Mouse (Mus musculus) stomach, postnatal 0 days (tissue): ENCODE data around the gene Hes2. TPM values are rescaled to one million over a fixed set of nuclear protein-coding genes. Genes with fewer than 3 reads are reported as not detected.

ENCODE experiments used
- ATAC-seq: fragments of 200-750 bp; cut with Nextera tagmentation; 2 replicates; pipeline ENCODE4 v1.8.0; 2017; ENCODE audit not compliant: low FRiP score, low TSS enrichment
- DNase-seq: peaks from one replicate; pipeline ENCODE4 v3.0.0-alpha.2; 2016; ENCODE audit warnings: low spot score
- H3K27ac ChIP-seq: fragments of 300-500 bp; sonication (generic); replicated peaks from 2 replicates; pipeline ENCODE4 v1.5.1; 2014; ENCODE audit warnings: mild to moderate bottlenecking, control low read depth
- H3K27me3 ChIP-seq: fragments of 300-500 bp; sonication (generic); 2 replicates; pipeline ENCODE4 v1.6.1; 2014; ENCODE audit warnings: low read length; ENCODE audit not compliant: control insufficient read depth, insufficient read depth
- H3K36me3 ChIP-seq: fragments of 300-500 bp; sonication (generic); 2 replicates; pipeline ENCODE4 v1.6.1; 2014; ENCODE audit warnings: low read length, mixed read lengths; ENCODE audit not compliant: control insufficient read depth, insufficient read depth
- H3K4me1 ChIP-seq: fragments of 300-500 bp; sonication (generic); replicated peaks from 2 replicates; pipeline ENCODE4 v1.6.1; 2014; ENCODE audit warnings: antibody characterized with exemption; ENCODE audit not compliant: control insufficient read depth, insufficient read depth
- H3K4me2 ChIP-seq: fragments of 300-500 bp; sonication (generic); replicated peaks from 2 replicates; pipeline ENCODE4 v1.6.1; 2014; ENCODE audit warnings: low read depth, mild to moderate bottlenecking, control low read depth, moderate library complexity
- H3K4me3 ChIP-seq: fragments of 300-500 bp; sonication (generic); 2 replicates; pipeline ENCODE4 v1.5.1; 2014; ENCODE audit warnings: low read depth, low read length, control low read depth
- H3K9ac ChIP-seq: fragments of 300-500 bp; sonication (generic); 2 replicates; pipeline ENCODE4 v1.6.1; 2014; ENCODE audit warnings: mild to moderate bottlenecking, low read length, control low read depth, mixed read lengths
- H3K9me3 ChIP-seq: fragments of 300-500 bp; sonication (generic); 2 replicates; pipeline ENCODE4 v1.6.1; 2016; ENCODE audit warnings: low read length; ENCODE audit not compliant: control insufficient read depth
- CTCF ChIP-seq: IDR thresholded peaks from 2 replicates; pipeline ENCODE4 v1.5.1; 2016; ENCODE audit warnings: antibody characterized with exemption, low read depth, mild to moderate bottlenecking, moderate library complexity
- EP300 ChIP-seq: optimal IDR thresholded peaks from 2 replicates; pipeline ENCODE3; 2016; ENCODE audit warnings: antibody characterized with exemption
- WGBS: fragments of 180-500 bp; shearing (Covaris S2); extraction: QIAGEN DNeasy Blood & Tissue Kit; methylation state at CpG from one replicate; pipeline ENCODE4 v1.1.7; 2014; 5-methylcytosine and 5-hydroxymethylcytosine counted together
- polyA plus RNA-seq: library from polyadenylated mRNA; unstranded; fragments of >200 nt; fragmentation: Nextera tagmentation; extraction: Ambion mirVana; gene quantifications from 2 replicates; pipeline ENCODE4 v1.2.1, GENCODE M21; 2015

Gene Hes2
- polyA plus RNA-seq, 1 experiment from 2014 or later, result 0.87 TPM

GRCm38 (mm10) chr4:152151451-152151965 is 7.2 kb upstream of the Hes2 start:
- DNase-seq (no peak), ATAC-seq (no peak)
- Histone ChIP-seq H3K4me2 (peak overlapping the region; percentile 60), H3K4me1 (0 out of 2 replicates have a peak, but pooled peaks cover 2% of the 10 kb centered on the region), H3K27ac (no peak overlapping the region), H3K36me3 (no peaks in the 10 kb centered on the region), H3K27me3 (0 out of 2 replicates have a peak, but pooled peaks cover 2% of the 10 kb centered on the region), H3K9me3 (no peaks in the 10 kb centered on the region), H3K4me3 (peak overlapping the region; percentile 39), H3K9ac (peak overlapping the region; percentile 41; the same call in 1 of the 2 replicates)
- TF ChIP-seq EP300, result no peak
- TF ChIP-seq CTCF, result no peak
- 36% methylated on average over 7 of the region's 7 CpGs for WGBS

DNA sequence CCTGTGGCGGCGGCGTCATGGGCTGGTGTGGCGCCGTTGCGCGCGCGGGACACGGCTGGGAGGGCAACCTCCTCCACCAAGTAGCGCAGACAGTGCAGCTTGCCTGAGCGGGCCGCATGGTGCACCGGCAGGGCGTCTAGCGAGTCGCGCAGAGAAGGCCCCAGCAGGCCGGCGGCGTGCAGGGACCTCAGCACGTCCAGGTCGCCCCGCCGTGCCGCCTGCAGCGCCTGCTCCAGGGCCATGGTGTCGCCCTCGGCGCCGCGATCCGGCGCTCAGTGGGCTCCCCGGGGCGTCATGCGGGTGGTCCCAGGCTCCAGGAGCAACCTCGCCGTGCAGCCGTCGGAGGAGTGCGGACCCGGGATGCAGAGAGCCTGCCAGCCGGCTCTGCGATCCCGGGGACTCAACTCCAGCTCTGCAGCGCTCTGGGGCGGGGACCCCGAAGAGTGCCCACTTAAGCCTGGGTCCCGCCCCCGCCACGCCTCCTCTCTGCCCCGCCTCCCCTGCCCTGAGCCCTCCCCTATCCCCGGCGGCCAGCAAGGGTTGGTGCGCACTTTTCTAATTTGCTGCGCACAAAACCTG is 6.6 kb upstream of the Hes2 start, which contains the start of gene Espn:
Gene Espn (minus strand): TSS at position 406 of the 579 bp plus-strand sequence.
- Histone ChIP-seq H3K9ac (peak within 1 kb of the TSS; percentile 41), H3K36me3 (no peaks in the 10 kb centered on the region), H3K9me3 (no peaks in the 10 kb centered on the region), H3K4me2 (peak within 1 kb of the TSS; percentile 60), H3K4me1 (0 out of 2 replicates have a peak, but pooled peaks cover 2% of the 10 kb centered on the region), H3K4me3 (peak within 1 kb of the TSS; percentile 39), H3K27me3 (0 out of 2 replicates have a peak, but pooled peaks cover 2% of the 10 kb centered on the region), H3K27ac (no peak within 1 kb of the TSS)
- WGBS, result 2% methylated on average over 48 of the region's 57 CpGs
- ATAC-seq (peak; percentile 55), DNase-seq (peak; percentile 76)
- TF ChIP-seq EP300, result no peak
- no peak for TF ChIP-seq CTCF

DNA sequence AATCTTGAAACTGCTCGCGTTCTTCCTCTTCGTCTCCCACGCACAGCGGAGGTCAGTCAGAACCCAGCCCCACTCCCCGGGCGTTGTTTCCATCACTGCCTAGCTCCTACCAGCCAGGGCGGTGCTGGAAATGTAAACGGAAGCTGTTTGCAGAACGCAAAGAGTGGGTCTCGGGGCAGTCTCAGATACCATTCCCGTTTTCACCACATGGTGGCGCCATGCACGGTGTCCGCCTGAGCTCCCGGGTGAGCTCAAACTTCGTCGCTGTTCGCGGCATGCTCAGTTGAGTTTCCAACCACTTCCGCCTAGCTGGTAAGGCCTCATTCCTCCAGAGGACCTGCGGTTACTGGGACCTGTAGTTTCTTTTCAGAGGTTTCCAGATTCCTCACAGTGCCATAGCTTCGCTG is 4.9 kb upstream of the Hes2 start:
- peak overlapping the region; percentile 61; the same call in 1 of the 2 replicates for H3K27ac ChIP-seq
- no peaks in the 10 kb centered on the region for H3K9me3 ChIP-seq
- H3K4me2 ChIP-seq, result peak overlapping the region; percentile 45; the same call in 1 of the 2 replicates
- H3K4me3 ChIP-seq, result 0 out of 2 replicates have a peak overlapping the region, but pooled peaks have one; percentile 12
- ATAC-seq (peak; percentile 91), DNase-seq (peak; percentile 97)
- WGBS, result 2% methylated on average over 23 of the region's 23 CpGs
- no peaks in the 10 kb centered on the region for H3K36me3 ChIP-seq
- no peak for TF ChIP-seq EP300
- TF ChIP-seq CTCF, result peak; percentile 92
- 0 out of 2 replicates have a peak, but pooled peaks cover 2% of the 10 kb centered on the region for H3K27me3 ChIP-seq
- no peak overlapping the region for H3K9ac ChIP-seq
- H3K4me1 ChIP-seq, result 0 out of 2 replicates have a peak, but pooled peaks cover 8% of the 10 kb centered on the region

DNA sequence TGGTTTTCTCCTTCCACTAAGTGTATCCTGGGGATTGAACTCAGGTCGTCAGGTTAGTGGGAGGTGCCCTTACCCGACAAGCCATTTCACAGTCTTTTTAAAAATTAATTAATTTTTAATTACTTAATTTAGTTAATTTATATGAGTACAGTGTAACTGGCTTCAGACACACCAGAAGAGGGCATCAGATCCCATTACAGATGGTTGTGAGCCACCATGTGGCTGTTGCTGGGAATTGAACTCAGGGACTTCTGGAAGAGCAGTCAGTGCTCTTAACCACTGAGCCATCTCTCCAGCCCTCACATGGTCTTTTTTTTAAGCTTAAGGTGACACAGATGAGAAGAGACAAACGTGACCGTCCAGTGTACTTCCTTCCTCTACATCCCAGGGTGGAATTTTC is 3.6 kb upstream of the Hes2 start:
- Histone ChIP-seq H3K4me2 (no peak overlapping the region), H3K4me3 (no peak overlapping the region), H3K27me3 (peaks cover 8% of the 10 kb centered on the region; the same call in 1 of the 2 replicates), H3K27ac (no peak overlapping the region), H3K4me1 (0 out of 2 replicates have a peak, but pooled peaks cover 10% of the 10 kb centered on the region), H3K36me3 (no peaks in the 10 kb centered on the region), H3K9me3 (no peaks in the 10 kb centered on the region), H3K9ac (no peak overlapping the region)
- DNase-seq, result no peak
- WGBS, result 65% methylated on average over 4 of the region's 4 CpGs
- peak; percentile 23 for TF ChIP-seq CTCF
- TF ChIP-seq EP300, result no peak
- no peak for ATAC-seq

DNA sequence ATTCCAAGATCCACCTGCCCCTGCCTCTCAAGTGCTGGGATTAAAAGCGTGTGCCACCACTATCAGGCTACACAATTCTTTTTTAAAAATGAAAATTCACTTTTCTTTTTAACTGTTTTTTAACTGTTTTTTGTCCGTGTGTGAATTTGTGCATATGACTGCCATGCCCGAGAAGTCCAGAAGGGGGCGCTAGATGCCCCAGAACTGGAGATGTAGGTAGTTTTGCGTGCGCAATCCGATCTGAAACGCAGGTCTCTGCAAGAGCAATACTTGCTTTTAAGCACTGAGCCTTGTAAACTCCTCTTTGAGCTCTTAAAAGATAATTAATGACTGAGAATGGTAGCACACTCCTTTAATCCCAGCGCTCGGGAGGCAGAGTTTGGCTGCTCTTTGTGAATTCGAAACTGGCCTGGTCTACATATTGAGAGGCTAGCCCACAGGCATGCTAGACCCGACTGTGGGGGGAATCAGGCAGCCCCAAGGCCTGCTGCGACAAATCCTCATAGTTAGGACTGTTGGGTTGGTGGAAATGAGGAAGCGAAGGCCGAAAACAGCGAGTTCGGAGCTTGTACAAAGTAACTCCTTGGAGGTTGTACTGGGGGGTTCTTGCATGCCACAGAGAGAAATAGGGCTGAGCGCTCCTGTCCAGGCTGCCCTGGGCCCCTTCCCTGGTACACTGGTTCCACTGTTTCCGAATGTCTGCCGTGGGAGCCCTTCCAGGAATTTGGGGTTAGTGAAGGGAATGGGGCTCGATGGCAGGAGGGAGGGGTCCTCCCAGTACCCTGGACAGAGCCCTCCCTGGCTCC is 685 bp upstream of the Hes2 start:
- no peaks in the 10 kb centered on the region for H3K9me3 ChIP-seq
- H3K4me3 ChIP-seq, result peak overlapping the region; percentile 26
- peaks cover 11% of the 10 kb centered on the region; the same call in 1 of the 2 replicates for H3K27me3 ChIP-seq
- H3K9ac ChIP-seq, result no peak overlapping the region
- peak overlapping the region; percentile 51 for H3K4me2 ChIP-seq
- no peak for TF ChIP-seq EP300
- TF ChIP-seq CTCF, result peak; percentile 79
- H3K4me1 ChIP-seq, result 0 out of 2 replicates have a peak, but pooled peaks cover 10% of the 10 kb centered on the region
- H3K36me3 ChIP-seq, result no peaks in the 10 kb centered on the region
- WGBS, result 14% methylated on average over 21 of the region's 21 CpGs
- no peak for ATAC-seq
- no peak overlapping the region for H3K27ac ChIP-seq
- peak; percentile 64 for DNase-seq
